Mouse (Mus musculus) bone marrow macrophage, adult 2 months (primary cell): ENCODE data around the gene Dnajb5. TPM values are rescaled to one million over a fixed set of nuclear protein-coding genes. Genes with fewer than 3 reads are reported as not detected.

ENCODE experiments used
- H3K27ac ChIP-seq: 2 replicates; pipeline ENCODE4 v1.5.1; 2012; ENCODE audit warnings: low read depth, low read length; ENCODE audit not compliant: insufficient read depth
- H3K4me1 ChIP-seq: 2 replicates; pipeline ENCODE4 v1.6.1; 2012; ENCODE audit warnings: low read length; ENCODE audit not compliant: control insufficient read depth, insufficient read depth
- H3K4me3 ChIP-seq: 2 replicates; pipeline ENCODE4 v1.5.1; 2012; ENCODE audit warnings: mild to moderate bottlenecking, low read length, moderate library complexity; ENCODE audit not compliant: insufficient read depth
- CTCF ChIP-seq: IDR thresholded peaks from 2 replicates; pipeline ENCODE4 v1.5.1; 2012; ENCODE audit warnings: low read depth, mild to moderate bottlenecking, low read length, moderate library complexity
- POLR2A ChIP-seq: IDR thresholded peaks from 2 replicates; pipeline ENCODE4 v1.6.1; 2012; ENCODE audit warnings: mild to moderate bottlenecking, low read depth, low read length, borderline replicate concordance
- polyA plus RNA-seq: library from polyadenylated mRNA; stranded (reverse); fragments of >200 nt; gene quantifications from 2 replicates; pipeline ENCODE4 v1.2.4, GENCODE M21; 2012; ENCODE audit not compliant: missing spikeins, insufficient read depth, insufficient read length

The Dnajb5 gene
- polyA plus RNA-seq, 1 experiment = 13.5 TPM

DNA sequence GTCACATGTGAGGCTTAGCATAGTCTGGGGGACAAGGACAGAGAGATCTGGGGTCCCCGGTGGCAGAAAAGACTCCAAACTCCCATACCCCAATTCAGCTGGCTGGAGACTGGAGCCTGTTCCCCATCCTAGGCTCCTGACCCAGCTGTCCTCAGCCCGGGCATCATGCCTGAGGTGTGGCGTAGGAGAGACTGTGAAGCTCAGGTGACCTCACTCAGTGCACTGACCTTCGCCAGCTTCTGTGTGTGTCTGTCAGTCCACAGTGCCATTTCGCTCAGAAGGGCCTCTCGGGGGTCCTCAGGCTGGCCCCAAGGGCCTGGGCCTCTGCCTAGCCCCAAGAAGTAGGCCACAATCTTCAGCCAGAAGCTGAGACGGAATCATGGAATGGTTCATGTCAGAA is 2.9 kb downstream of the Dnajb5 start:
- H3K4me3 ChIP-seq = no peak overlapping the region
- H3K4me1 ChIP-seq = peaks cover 7% of the 10 kb centered on the region
- TF ChIP-seq CTCF = no peak
- TF ChIP-seq POLR2A = no peak
- H3K27ac ChIP-seq = no peak overlapping the region

DNA sequence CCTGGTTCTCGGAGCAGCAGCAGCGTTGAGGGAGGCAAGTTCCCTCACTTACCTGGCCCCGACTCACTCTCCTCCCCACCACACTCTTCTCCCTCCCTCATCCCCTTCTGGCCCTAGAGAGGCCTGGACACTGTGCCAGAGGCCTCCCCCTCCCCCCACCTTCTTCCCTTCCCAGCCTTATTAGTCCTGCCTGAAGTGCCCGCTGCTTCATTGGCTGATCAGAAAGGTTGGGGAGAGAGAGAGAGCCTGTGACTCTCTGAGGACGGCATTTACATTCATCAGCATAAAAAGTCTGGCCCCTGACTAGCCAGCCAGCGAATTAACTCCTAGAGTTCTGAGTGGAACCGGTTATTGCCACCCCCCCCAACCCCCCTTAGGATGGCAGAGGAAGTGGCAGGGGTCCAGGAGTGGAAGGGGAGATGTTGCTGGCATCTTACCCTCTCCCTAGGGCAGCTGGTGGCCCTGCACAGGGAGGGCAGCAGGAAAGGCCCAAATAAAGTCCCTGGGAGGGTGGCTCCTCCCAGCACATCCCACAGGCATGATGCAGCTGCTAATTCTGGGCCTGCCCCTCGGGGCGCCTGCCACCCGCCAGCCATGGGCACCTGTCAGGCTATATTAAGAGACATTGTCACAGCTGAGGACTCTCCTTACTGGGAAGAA is 4.0 kb downstream of the Dnajb5 start:
- Histone ChIP-seq H3K4me3 (no peak overlapping the region), H3K4me1 (peaks cover 7% of the 10 kb centered on the region), H3K27ac (no peak overlapping the region)
- no peak for TF ChIP-seq CTCF
- TF ChIP-seq POLR2A = no peak

GRCm38 (mm10) chr4:42954297-42954696 is 4.7 kb downstream of the Dnajb5 start:
- peak; percentile 91 for TF ChIP-seq CTCF
- TF ChIP-seq POLR2A = no peak
- Histone ChIP-seq H3K27ac (no peak overlapping the region), H3K4me1 (peaks cover 4% of the 10 kb centered on the region), H3K4me3 (no peak overlapping the region)

- Histone ChIP-seq H3K27ac (no peak overlapping the region), H3K4me3 (no peak overlapping the region), H3K4me1 (peaks cover 13% of the 10 kb centered on the region)
- TF ChIP-seq CTCF = no peak
- no peak for TF ChIP-seq POLR2A
Measured at GRCm38 (mm10) chr4:42955200-42955599, 5.6 kb downstream of the Dnajb5 start.

- Histone ChIP-seq H3K4me1 (peaks cover 16% of the 10 kb centered on the region), H3K4me3 (no peak overlapping the region), H3K27ac (no peak overlapping the region)
- TF ChIP-seq POLR2A (no peak), CTCF (no peak)
Measured at GRCm38 (mm10) chr4:42956581-42956980, 7.0 kb downstream of the Dnajb5 start.

GRCm38 (mm10) chr4:42957306-42957705 is 7.7 kb downstream of the Dnajb5 start:
- no peak for TF ChIP-seq CTCF
- no peak for TF ChIP-seq POLR2A
- Histone ChIP-seq H3K4me1 (peaks cover 16% of the 10 kb centered on the region), H3K4me3 (no peak overlapping the region), H3K27ac (no peak overlapping the region)

DNA sequence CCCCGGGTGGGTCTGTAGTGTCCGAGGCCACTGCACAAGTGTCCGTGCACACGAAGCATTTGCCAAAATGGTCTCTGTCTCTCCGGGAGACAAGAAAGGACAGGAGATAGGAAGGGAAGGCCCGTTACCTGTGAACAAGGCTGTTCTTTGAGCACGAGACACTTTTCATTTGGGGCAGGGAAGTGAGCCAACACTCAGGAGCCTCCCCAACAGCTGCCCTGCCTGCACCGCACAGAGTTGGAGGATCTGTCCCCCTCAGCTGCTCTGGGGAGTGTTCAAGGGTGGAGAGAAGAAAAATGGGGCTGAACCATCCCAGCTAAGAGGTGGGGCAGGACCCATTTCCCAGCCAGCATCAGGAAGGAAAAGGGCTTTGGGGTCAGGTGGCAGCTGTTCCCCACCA is 8.4 kb downstream of the Dnajb5 start:
- Histone ChIP-seq H3K27ac (no peak overlapping the region), H3K4me1 (peaks cover 16% of the 10 kb centered on the region)
- no peak for TF ChIP-seq POLR2A
- no peak for TF ChIP-seq CTCF

GRCm38 (mm10) chr4:42958942-42959341 is 9.3 kb downstream of the Dnajb5 start:
- TF ChIP-seq POLR2A = no peak
- no peak for TF ChIP-seq CTCF
- H3K27ac ChIP-seq = no peak overlapping the region
- H3K4me3 ChIP-seq = no peak overlapping the region
- peaks cover 16% of the 10 kb centered on the region for H3K4me1 ChIP-seq

More for the DNA sequence above, 8.4 kb downstream of the Dnajb5 start:
- no peak overlapping the region for H3K4me3 ChIP-seq

DNA sequence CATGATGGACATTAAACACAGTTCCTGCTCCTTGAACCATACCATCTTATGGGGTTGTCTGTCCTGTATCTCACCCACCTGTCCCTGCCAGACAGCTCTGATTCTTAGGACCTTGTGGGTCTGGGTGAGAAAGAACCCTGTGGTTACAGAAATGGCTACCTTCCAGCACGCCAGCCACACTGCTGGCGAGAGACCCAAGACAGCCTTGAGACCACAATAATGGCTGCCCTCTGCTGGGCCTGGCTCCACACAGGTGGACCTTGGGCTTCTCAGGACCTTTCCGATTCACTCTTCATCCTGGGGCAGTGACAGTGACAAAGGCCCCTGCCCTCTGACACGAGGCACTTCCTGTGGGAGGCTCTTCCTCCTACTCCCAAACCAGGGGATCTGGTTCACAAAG is 9.8 kb downstream of the Dnajb5 start:
- TF ChIP-seq CTCF (no peak), POLR2A (no peak)
- no peak overlapping the region for H3K27ac ChIP-seq
- peaks cover 16% of the 10 kb centered on the region for H3K4me1 ChIP-seq
- H3K4me3 ChIP-seq = no peak overlapping the region

DNA sequence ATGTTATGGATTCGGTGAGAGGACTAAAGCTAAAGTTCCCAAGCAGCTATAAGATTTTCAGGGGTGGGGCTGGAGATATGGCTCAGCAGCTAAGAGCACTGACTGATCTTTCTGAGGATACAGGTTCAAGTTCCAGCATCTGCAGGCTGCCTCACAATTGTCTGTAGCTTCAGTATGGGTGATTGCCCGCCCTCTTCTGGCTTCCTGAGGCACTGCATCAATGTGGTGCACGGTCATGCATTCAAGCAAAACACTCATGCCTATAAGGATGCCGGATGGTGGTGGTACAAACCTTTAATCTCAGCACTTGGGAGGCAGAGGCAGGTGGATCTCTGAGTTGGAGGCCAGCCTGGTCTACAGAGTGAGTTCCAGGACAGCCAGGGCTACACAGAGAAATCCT is 12.0 kb downstream of the Dnajb5 start:
- Histone ChIP-seq H3K4me3 (no peak overlapping the region), H3K4me1 (peaks cover 25% of the 10 kb centered on the region), H3K27ac (no peak overlapping the region)
- TF ChIP-seq CTCF (peak; percentile 69), POLR2A (no peak)

- Histone ChIP-seq H3K27ac (no peak overlapping the region), H3K4me3 (no peak overlapping the region), H3K4me1 (peaks cover 33% of the 10 kb centered on the region)
- TF ChIP-seq POLR2A = no peak
Measured at GRCm38 (mm10) chr4:42963480-42963879, 13.9 kb downstream of the Dnajb5 start.
